ENCODE assay signal across 46 mouse cellular contexts in genomic region chr2:169583476-169583875, GRCm38 (mm10). TPM values are rescaled to one million over a fixed set of nuclear protein-coding genes. Genes with fewer than 3 reads are reported as not detected.
"Had no signal": no experiment of that assay in that cellular context is flagged by ENCODE, and none has a peak within 500 bp of the region (broad histone marks: within the 10 kb centered on the region; RNA-seq: fewer than 3 reads in every experiment).

No protein-coding gene starts in this region.

- H3K36me3 ChIP-seq: limb, embryonic 10.5 days; limb, embryonic 12.5 days; limb, embryonic 13.5 days; limb, embryonic 15.5 days; liver, embryonic 12.5 days; liver, embryonic 13.5 days; liver, embryonic 15.5 days; lung, embryonic 15.5 days; midbrain, embryonic 10.5 days; midbrain, embryonic 12.5 days; midbrain, embryonic 13.5 days; neural tube, embryonic 12.5 days had no signal

- DNase-seq: left cerebral cortex, postnatal 4 days; liver; liver, embryonic 13.5 days; liver, postnatal 0 days; lung, adult 18-20 months; lung, adult 2 months; lung, embryonic 14.5 days; lung, postnatal 10 days; lung, postnatal 14 days; lung, postnatal 36 days had no signal

- ATAC-seq: liver, embryonic 12.5 days; liver, postnatal 0 days; lung, postnatal 0 days; midbrain, embryonic 13.5 days; midbrain, embryonic 16.5 days had no signal

- H3K27me3 ChIP-seq: limb, embryonic 12.5 days; limb, embryonic 13.5 days; limb, embryonic 15.5 days; liver, embryonic 12.5 days; liver, embryonic 13.5 days; liver, embryonic 15.5 days; lung, embryonic 15.5 days; megakaryocyte, embryonic 14.5 days; midbrain, embryonic 12.5 days; midbrain, embryonic 13.5 days; neural tube, embryonic 12.5 days had no signal

- H3K4me1 ChIP-seq: limb, embryonic 13.5 days; liver, embryonic 12.5 days; liver, embryonic 13.5 days; liver, embryonic 15.5 days; lung, embryonic 15.5 days; megakaryocyte, embryonic 14.5 days; neural tube, embryonic 12.5 days had no signal

- H3K4me2 ChIP-seq: limb, embryonic 12.5 days; limb, embryonic 13.5 days; limb, embryonic 15.5 days; liver, embryonic 11.5 days; liver, embryonic 12.5 days; liver, embryonic 13.5 days; liver, embryonic 15.5 days; lung, embryonic 14.5 days; lung, embryonic 15.5 days; midbrain, embryonic 12.5 days; midbrain, embryonic 13.5 days; neural tube, embryonic 12.5 days had no signal

- H3K27ac ChIP-seq: left cerebral cortex, adult 2 months; limb, embryonic 10.5 days; limb, embryonic 12.5 days; limb, embryonic 13.5 days; limb, embryonic 15.5 days; liver, embryonic 12.5 days; liver, embryonic 13.5 days; liver, embryonic 14.5 days; liver, embryonic 15.5 days; lung, embryonic 15.5 days; macrophage; midbrain, embryonic 10.5 days; midbrain, embryonic 12.5 days; midbrain, embryonic 13.5 days; neural tube, embryonic 12.5 days had no signal

- H3K9ac ChIP-seq: limb, embryonic 12.5 days; limb, embryonic 13.5 days; limb, embryonic 15.5 days; liver, embryonic 12.5 days; liver, embryonic 13.5 days; liver, embryonic 14.5 days; liver, embryonic 15.5 days; liver, postnatal 0 days; lung, embryonic 14.5 days; lung, embryonic 15.5 days; midbrain, embryonic 12.5 days; midbrain, embryonic 13.5 days; neural tube, embryonic 12.5 days had no signal

- H3K4me3 ChIP-seq: left cerebral cortex, adult 2 months; limb, embryonic 10.5 days; limb, embryonic 12.5 days; limb, embryonic 13.5 days; limb, embryonic 15.5 days; liver, embryonic 12.5 days; liver, embryonic 13.5 days; liver, embryonic 15.5 days; lung, embryonic 15.5 days; midbrain, embryonic 10.5 days; midbrain, embryonic 12.5 days; midbrain, embryonic 13.5 days; myocyte; neural tube, embryonic 12.5 days had no signal

- H3K9me3 ChIP-seq: limb, embryonic 10.5 days; limb, embryonic 12.5 days; limb, embryonic 13.5 days; limb, embryonic 15.5 days; liver, embryonic 12.5 days; liver, embryonic 13.5 days; liver, embryonic 15.5 days; lung, embryonic 15.5 days; midbrain, embryonic 10.5 days; midbrain, embryonic 12.5 days; midbrain, embryonic 13.5 days; neural tube, embryonic 12.5 days had no signal

RNA-seq across cellular contexts. Expression of gene Gm11011, which starts 4.1 kb away (rescaled TPM):
- total RNA-seq: left cerebral cortex, adult 2 months; left cerebral cortex, adult 8-10 months; left cerebral cortex, postnatal 10 days; left cerebral cortex, postnatal 14 days; left cerebral cortex, postnatal 25 days; left cerebral cortex, postnatal 36 days; left cerebral cortex, postnatal 4 days; liver, adult 2 months; megakaryocyte progenitor cell, adult 5-6 weeks; megakaryocyte, adult 5-6 weeks; megakaryocyte-erythroid progenitor cell, adult 5-6 weeks; midbrain, postnatal 0 days; monocyte, adult 5-6 weeks had no signal
- polyA plus RNA-seq: limb, embryonic 10.5 days; limb, embryonic 11.5 days; limb, embryonic 12.5 days; limb, embryonic 13.5 days; limb, embryonic 14.5 days; limb, embryonic 15.5 days; liver, adult 2 months; liver, embryonic 11.5 days; liver, embryonic 12.5 days; liver, embryonic 13.5 days; liver, embryonic 14.5 days; liver, embryonic 15.5 days; liver, embryonic 16.5 days; liver, postnatal 0 days; lung, adult 2 months; lung, embryonic 14.5 days; lung, embryonic 15.5 days; lung, embryonic 16.5 days; lung, postnatal 0 days; macrophage; midbrain, embryonic 10.5 days; midbrain, embryonic 12.5 days; midbrain, embryonic 13.5 days; midbrain, embryonic 14.5 days; midbrain, embryonic 16.5 days; midbrain, postnatal 0 days; myocyte; neural tube, embryonic 11.5 days; neural tube, embryonic 12.5 days had no signal

RNA-seq across cellular contexts. Expression of gene Tshz2, which starts 49.3 kb away (rescaled TPM):
- total RNA-seq: megakaryocyte progenitor cell, adult 5-6 weeks; megakaryocyte, adult 5-6 weeks; megakaryocyte-erythroid progenitor cell, adult 5-6 weeks; monocyte, adult 5-6 weeks had no signal
- polyA plus RNA-seq: macrophage, myocyte had no signal
